Mouse (Mus musculus): Measurements from ENCODE around the gene Crybb1.

The Crybb1 gene

DNA sequence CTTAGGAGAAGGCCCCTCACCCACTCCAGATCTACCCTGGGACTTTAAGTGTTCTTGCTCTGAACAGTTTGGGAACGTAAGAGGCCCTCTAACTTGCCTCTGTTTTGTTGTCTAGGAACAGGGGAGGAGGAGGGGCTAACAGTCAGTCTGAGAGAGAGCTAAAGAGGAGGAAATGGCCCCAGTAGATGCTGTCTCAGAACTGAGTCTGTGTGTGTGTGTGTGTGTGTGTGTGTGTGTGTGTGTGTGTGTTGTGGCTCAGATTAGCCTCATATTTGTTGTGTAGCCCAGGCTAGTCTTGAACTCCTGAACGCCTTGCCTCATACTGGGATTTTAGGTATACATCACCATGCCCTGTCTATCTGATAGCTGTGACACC lies 31.0 kb downstream of the Crybb1 start:
- DNase-seq (ENCODE audit: low spot score in 2 of 2), result no peak

DNA sequence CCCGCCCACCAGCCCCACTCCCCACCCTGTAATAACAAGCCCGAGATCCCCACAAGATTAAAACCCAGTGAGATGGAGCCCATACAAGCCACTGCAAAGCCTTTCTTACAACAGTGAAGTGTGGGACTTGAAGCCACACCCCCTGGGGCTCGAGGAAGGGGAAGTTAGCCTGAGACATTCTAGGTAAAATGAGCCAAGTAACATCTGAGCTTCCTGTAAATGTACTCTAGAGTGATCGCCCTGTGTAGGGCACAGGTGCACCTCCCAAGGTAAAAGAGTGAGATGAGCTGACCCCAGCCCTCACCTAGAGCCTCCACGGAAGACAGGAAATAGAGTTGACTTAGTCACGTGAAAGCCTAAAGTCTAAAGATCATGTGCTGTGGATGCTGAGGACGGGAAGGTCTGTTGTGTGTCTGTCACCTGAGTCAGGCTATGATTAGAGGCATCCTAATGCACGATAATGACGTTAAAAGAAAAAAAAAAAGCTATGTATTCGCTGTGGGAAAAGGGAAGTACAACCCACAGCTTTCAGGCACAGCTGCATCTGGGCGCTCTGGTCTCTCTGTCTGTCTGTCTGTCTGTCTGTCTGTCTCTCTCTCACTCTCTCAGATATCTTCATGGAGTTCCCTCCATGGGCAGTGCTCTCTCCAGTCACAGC lies 31.5 kb downstream of the Crybb1 start:
- DNase-seq (ENCODE audit: low spot score in 2 of 2), result no peak

GRCm38 (mm10) chr5:112287652-112288051 lies 32.0 kb downstream of the Crybb1 start:
- DNase-seq (ENCODE audit: low spot score in 2 of 2), result no peak

- no peak for DNase-seq (ENCODE audit: low spot score in 2 of 2)
Measured at GRCm38 (mm10) chr5:112288193-112289141, 32.9 kb downstream of the Crybb1 start.

GRCm38 (mm10) chr5:112289236-112289635 lies 33.6 kb downstream of the Crybb1 start:
- no peak for DNase-seq (ENCODE audit: low spot score in 2 of 2)

DNA sequence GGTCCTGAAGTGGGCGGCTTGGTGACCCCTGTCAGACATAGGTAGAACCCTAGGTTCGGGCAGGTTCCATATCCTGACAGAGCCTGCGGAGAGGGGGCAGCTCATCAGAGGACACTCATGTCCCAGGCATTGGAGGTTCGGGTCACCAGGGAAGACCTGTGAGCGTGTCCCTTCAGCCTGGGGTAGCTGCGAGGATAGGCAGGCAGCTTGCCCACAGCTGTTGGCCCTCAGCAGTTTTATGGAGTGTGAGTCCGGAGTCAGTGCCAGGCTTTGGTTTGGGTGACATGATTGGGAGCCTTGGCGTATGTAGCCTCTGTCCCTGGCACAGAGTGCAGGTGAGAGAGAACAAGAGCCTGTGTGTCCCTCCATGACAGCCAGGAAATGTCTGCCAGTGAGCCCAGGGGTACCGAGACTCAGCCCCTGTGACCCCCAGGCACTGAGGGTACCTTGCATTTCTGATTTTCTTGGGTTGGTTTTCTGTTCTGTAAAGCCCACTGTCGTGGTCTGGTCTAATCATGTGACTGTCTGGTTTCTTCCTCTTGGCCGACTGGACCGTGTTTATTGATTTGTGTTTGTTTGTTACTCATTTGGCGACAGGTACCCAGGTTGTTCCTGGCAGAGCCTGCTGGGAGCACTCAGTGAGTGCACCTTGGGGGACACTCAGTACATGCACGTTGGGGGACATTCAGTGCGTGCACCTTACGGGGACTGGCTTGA lies 34.4 kb downstream of the Crybb1 start:
- DNase-seq (ENCODE audit: low spot score in 2 of 2), result no peak

- DNase-seq (ENCODE audit: low spot score in 2 of 2), result no peak
Measured at GRCm38 (mm10) chr5:112290536-112290880, 34.9 kb downstream of the Crybb1 start.

DNA sequence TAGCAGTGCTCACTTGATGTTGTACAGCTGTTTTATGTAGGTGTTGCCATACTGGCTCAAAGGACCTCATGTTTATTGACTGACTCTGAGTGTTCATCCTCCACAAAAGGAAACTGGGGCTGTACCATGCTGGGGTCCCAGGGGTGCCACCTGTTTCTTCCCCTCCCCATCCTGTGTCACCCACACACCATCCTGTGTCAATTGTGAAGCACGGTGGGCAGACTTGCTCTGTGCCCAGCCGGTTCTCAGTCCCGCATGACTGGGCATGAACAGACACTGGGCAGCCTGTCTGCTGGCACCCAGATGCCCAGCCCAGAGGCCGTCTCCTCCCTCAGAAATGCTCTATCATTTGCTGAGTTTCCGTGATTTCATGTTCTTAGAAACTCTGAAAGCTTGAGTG lies 36.3 kb downstream of the Crybb1 start:
- DNase-seq (ENCODE audit: low spot score in 2 of 2), result no peak

DNA sequence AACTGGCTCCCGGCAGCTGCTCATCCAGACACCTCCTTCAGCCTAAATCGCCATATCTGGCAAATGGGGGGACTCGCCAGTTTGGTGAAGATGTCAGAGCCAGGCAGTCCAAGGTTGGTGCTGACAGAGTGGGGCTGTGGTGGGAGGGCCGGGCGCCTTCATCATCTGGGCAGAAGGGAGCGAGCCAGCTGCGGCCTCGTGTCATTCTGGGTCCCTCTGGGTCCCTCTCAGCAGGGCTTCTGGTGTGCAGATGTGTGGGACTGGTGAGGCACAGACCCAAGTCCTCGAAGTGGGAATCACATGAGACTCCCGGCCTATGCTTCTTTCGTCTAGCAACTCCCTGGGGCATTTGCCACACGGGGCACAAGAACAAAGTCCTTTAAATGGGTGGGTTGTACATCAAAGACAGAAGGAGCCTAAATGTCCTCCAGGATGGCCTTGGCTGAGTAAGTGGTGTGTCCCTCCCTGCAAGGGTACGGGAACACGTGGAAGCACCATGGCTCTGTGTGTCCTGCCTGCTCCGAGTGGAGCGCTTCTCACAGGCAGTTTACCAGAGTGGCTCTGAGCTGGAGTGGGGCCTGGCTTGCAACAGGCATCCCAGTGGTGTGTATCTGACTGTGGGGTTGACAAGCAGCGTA lies 36.8 kb downstream of the Crybb1 start:
- DNase-seq (ENCODE audit: low spot score in 2 of 2), result no peak

DNA sequence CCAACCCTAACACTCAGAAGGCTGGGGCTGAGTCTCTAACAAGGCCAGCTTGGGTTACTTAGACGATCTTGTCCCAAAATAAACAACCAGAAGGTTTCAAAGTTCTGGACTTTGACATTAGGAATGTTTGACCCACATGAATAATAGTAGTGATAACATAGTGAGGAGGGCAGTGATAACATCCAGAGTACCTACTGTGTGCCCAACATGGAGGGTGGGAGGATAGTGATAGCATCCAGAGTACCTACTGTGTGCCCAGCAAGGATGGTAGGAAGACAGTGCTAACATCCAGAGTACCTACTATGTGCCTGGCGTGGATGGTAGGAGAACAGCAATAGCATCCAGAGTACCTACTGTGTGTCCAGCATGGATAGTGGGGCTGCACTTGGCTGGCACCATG lies 38.2 kb downstream of the Crybb1 start:
- no peak for DNase-seq (ENCODE audit: low spot score in 2 of 2)

DNA sequence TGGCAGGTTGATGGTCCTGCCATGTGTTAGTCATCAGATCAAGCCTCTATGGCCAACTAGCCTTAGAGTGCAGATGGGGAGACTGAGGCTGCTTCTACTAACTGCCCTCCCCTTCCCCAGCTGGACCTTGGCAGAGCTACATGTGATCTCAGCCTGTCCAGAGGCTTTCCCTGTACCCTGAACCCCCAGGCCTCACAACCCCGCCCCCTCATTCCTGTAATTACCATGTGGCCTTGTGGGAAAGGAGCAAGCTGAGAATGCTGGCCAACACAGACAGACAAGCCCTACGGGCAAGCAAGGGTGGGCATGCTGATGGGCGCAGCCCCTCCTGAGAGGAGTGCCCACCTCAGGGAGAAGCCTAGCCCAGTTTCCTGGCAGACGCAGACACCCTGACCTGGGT lies 39.1 kb downstream of the Crybb1 start:
- no peak for DNase-seq (ENCODE audit: low spot score in 2 of 2)

- no peak for DNase-seq (ENCODE audit: low spot score in 2 of 2)
Measured at GRCm38 (mm10) chr5:112295162-112295561, 39.5 kb downstream of the Crybb1 start.

DNA sequence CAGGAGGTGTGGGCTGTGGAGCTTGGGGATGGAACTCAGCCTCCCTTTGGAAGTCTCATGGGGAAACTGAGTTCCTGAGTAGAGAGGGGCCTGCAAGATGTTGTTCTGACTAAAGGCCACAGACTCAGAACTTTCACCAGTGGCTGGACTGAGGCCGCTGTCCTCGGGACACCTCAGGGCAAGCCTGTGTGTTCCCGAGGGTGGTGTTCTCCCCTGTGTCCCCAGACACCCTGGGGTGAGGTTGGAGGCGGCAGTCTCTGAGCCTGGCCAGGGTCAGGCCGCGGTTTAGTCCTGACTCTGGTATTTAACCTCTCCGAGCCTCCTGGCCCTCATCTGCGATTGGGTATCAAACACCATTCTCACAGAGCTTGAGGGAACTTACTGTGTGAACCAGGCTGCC lies 39.9 kb downstream of the Crybb1 start:
- DNase-seq (ENCODE audit: low spot score in 2 of 2), result no peak

- no peak for DNase-seq (ENCODE audit: low spot score in 2 of 2)
Measured at GRCm38 (mm10) chr5:112296404-112297181, 41.0 kb downstream of the Crybb1 start.

DNA sequence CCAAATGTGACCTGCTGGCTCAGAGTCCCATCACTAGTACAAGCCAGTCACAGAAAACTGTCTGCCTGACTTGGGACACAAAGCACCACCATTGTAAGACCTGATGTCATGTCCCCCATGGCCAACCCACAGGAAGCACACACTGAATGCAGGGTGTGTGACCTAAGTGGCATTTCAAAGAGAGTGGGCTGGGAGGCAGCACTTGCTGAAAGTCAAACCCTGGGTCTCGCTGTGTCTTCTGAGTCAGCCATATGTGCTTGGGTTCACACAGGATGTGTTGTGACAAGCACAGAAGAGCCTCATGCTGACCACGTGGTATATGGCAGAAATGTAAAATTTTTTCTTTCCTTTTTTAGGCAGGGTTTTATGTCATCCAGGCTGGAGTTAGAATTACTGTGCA lies 41.6 kb downstream of the Crybb1 start:
- DNase-seq (ENCODE audit: low spot score in 2 of 2), result no peak

- DNase-seq (ENCODE audit: low spot score in 2 of 2), result no peak
Measured at GRCm38 (mm10) chr5:112298226-112298988, 42.8 kb downstream of the Crybb1 start.

GRCm38 (mm10) chr5:112299399-112299798 lies 43.8 kb downstream of the Crybb1 start:
- no peak for DNase-seq (ENCODE audit: low spot score in 2 of 2)

GRCm38 (mm10) chr5:112300112-112300511 lies 44.5 kb downstream of the Crybb1 start:
- no peak for DNase-seq (ENCODE audit: low spot score in 2 of 2)

DNA sequence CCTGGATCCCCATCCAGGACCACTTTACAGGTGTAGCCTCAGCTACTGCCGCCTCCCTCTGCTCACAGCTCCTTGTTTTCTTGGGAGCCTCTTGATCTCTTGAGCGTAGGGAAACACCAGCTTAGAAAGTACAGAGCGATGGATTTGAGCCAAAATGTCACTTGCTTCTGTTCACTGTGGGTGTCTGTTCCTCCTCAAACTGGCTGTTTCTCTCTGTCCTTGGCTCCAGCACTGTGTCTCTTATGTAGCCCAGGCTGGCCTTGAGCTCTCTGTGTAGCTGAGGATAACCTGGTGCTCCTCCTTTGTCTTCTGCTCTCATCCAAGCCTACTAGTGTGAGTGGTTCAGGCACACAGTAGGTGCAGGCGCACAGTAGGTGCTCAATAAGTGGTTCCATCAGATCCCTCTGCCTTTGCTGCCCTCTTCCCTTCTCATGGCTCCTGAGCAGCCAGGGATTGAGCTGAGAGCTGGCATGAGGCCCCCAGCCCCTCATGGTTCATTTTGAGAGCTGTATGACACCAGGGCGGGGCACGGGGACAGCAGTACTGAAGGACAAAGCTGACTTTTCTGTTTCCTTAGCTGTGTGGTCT lies 45.2 kb downstream of the Crybb1 start:
- DNase-seq (ENCODE audit: low spot score in 2 of 2), result no peak

- no peak for DNase-seq (ENCODE audit: low spot score in 2 of 2)
Measured at GRCm38 (mm10) chr5:112301694-112302093, 46.1 kb downstream of the Crybb1 start.
